Mouse (Mus musculus): ENCODE measurements around the gene Tcstv3. TPM values are rescaled to one million over a fixed set of nuclear protein-coding genes. Genes with fewer than 3 reads are reported as not detected.

Tcstv3 gene
- not detected in 2 replicates for polyA plus RNA-seq (2012; rRNA removed)

GRCm38 (mm10) chr13:120316578-120316977 lies at the start of gene Tcstv3:
Gene Tcstv3 (plus strand): TSS chr13:120316878.

GRCm38 (mm10) chr13:120299991-120300442 lies 16.7 kb upstream of the Tcstv3 start, which contains the start of gene BC147527:
Gene BC147527 (plus strand): TSS chr13:120300392.

Other genes with a start within 250 kb of the Tcstv3 start
- not detected in 2 replicates for gene Gm20767, start 176.6 kb upstream of the Tcstv3 start, polyA plus RNA-seq (2012; rRNA removed)
- gene Gm21818, start 144.4 kb upstream of the Tcstv3 start, polyA plus RNA-seq (2012; rRNA removed) = not detected in 2 replicates
- not detected in 2 replicates for gene Gm21762, start 100.9 kb upstream of the Tcstv3 start, polyA plus RNA-seq (2012; rRNA removed)
- gene Gm21731, start 77.8 kb upstream of the Tcstv3 start, polyA plus RNA-seq (2012; rRNA removed) = not detected in 2 replicates
- not detected in 2 replicates for gene AF067061, start 53.8 kb upstream of the Tcstv3 start, polyA plus RNA-seq (2012; rRNA removed)
- gene BC147527, start 16.5 kb upstream of the Tcstv3 start, polyA plus RNA-seq (2012; rRNA removed) = 0.18 and 0.58 TPM in 2 replicates